Mouse (Mus musculus): Measurements from ENCODE around the gene Col4a2. TPM values are rescaled to one million over a fixed set of nuclear protein-coding genes. Genes with fewer than 3 reads are reported as not detected.

The Col4a2 gene
- total RNA-seq, 4 experiments from 2014 or later: 17.8 to 38.4 (median 26.0) TPM

DNA sequence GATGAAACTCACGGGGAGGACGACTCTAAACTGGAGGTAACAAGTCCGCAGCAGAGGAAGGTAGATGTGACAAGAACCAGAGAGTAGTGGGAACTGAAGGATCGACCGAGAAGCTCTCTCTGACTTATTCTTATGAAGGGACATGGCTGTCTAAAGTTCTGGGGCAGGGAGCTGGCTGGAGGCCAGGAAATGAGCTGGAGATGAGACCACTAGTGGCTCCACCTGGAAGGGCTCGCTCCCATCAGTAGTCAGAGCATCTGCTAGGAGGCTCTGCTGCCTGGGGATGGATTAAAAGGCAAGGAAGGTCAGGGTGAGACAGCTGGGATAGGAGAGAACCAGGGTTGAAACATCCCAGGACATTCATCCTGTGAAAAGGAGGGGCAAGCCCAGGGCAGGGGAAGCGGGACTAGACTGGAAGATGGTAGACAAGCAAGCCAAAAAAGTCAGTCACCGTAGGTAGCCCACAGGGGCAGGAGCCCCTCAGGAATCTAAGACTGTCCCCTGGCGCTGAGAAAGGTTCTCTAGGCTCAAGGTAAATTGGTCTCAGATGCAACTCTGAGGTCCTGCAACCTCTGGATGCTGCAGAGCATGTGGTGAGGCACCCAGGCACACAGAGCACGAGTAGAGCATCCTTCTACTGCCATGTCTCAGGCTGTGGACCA is 16.2 kb upstream of the Col4a2 start:
- DNase-seq (ENCODE audit: low spot score in 2 of 2): no peak

DNA sequence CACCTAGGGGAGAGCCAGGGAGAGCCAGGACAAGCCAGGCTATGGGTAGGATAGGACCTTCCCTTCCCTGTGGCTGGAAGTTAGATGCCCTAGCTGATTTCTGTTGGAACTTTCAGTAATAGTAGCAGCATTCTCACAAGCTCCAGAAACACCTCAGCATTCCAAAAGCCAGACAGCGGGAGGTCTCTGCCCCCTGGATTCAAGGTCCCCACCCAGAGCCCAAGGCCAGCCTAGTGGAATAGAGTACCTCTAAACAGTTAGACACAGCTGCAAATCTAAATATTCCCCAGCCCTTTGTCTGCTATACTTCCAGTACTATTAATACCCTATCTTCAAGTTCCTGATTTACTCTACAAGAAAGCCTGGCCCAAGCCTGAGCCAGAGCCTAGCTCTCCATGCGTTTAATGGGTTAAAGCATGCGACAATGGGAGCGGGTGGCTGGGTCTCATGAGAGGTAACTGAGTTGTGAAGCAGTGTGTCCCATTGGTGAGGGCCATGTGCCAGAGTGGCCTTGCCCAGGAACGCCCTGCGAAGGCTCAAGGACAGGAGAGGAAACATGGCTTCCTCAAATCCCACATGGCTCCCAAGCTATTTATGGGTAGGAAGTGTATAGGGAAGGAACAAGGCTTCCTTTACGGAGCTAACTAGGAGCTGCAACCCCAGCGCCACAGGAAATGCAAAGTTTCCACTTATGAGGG is 15.3 kb upstream of the Col4a2 start:
- no peak for DNase-seq (ENCODE audit: low spot score in 2 of 2)

GRCm38 (mm10) chr8:11298531-11299316 is 13.9 kb upstream of the Col4a2 start:
- DNase-seq (ENCODE audit: low spot score in 2 of 2): no peak

DNA sequence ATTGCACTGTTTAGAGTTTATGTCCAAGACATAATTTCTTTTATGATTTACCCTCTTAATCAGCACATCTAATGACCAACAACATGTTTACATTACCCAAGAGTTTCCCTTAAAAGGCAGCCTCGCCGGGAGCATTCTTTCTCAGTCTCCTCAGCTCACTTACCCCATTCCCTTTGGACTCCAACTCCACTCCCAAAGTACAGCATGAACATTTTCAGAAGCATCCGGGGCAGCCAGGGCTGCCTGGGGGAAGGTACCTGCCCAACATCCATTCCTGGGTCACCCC is 13.3 kb upstream of the Col4a2 start:
- no peak for DNase-seq (ENCODE audit: low spot score in 2 of 2)

DNA sequence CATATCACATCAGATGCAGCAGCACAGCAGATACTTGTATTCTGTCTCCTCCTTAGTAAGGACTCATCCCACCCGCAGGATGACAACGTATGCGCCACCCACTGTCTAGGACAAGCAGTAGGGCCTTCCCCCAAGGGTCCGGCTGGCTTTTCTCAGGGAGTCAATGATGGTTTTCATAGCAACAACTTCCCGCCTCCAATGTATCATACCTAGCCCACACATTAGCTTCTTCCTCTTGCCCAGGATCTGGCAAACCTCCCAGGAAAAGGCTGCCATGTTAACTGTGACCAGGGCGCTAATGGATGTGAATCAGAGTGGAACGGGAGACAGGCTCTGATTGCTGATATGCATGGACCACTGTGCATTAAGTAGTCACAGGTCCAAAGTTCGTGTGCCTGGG is 12.2 kb upstream of the Col4a2 start:
- DNase-seq (ENCODE audit: low spot score in 2 of 2): no peak

- no peak for DNase-seq (ENCODE audit: low spot score in 2 of 2)
These were observed 8.5 kb upstream of the Col4a2 start for GRCm38 (mm10) chr8:11304027-11304601.

DNA sequence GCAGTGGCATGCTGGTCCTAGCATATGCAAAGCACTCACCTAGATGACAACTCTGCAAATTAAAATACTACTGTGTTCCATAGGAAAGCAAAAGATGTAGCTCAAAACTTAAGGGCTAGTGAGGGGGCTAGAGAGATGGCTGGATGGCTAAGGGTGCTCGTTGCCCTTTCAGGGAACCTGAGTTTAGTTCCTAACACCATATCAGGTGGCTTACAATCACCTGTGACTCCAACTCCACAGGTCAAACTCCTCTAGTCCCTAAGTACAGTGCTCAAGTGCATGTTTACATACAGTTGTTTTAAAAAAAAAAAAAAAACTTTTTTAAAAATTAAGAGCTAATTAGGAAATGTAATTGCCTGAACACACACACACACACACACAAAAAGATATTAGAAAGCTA is 7.1 kb upstream of the Col4a2 start:
- DNase-seq (ENCODE audit: low spot score in 2 of 2): no peak

GRCm38 (mm10) chr8:11307451-11307850 is 5.2 kb upstream of the Col4a2 start:
- no peak for DNase-seq (ENCODE audit: low spot score in 2 of 2)

DNA sequence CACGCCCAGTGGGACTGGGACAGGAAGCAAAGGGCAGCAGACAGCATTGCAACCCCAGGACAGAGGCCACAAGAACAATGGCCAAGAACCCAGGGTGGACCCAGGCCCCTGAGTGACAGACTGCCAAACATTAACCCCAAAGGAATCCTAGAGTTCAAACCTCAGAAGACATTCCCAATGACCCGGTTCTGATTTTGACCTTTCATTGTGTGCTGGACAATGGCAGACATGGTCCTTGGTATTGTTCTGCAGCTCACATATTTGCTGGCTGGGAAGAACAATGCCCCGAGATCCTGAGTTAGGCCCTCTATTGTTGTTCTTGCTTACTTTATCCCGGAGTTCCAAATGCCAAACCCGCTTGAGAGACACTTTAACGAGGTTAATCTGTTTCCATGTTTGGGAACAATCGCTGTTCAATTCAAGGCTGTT is 4.0 kb upstream of the Col4a2 start:
- no peak for DNase-seq (ENCODE audit: low spot score in 2 of 2)

GRCm38 (mm10) chr8:11309226-11309625 is 3.4 kb upstream of the Col4a2 start:
- DNase-seq (ENCODE audit: low spot score in 2 of 2): no peak

DNA sequence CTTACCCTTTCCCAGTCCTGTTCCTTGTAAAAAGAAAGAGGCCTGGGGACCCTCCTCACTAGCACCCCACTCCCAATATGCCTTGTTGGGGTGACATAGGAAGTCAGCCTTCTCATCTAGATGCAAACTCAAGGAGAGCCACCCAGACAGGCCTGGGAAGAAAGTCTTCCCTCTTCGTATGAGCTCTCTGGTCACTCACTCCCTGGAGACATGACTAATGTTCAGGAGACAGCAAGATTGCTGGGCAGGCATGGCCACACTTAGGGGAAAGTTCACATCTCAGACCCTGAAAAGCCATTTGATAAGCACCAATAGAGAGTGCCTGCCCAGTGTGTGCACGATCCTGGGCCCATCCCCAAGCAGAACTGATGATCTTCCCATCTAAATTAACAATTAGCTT is 2.6 kb upstream of the Col4a2 start:
- no peak for DNase-seq (ENCODE audit: low spot score in 2 of 2)

DNA sequence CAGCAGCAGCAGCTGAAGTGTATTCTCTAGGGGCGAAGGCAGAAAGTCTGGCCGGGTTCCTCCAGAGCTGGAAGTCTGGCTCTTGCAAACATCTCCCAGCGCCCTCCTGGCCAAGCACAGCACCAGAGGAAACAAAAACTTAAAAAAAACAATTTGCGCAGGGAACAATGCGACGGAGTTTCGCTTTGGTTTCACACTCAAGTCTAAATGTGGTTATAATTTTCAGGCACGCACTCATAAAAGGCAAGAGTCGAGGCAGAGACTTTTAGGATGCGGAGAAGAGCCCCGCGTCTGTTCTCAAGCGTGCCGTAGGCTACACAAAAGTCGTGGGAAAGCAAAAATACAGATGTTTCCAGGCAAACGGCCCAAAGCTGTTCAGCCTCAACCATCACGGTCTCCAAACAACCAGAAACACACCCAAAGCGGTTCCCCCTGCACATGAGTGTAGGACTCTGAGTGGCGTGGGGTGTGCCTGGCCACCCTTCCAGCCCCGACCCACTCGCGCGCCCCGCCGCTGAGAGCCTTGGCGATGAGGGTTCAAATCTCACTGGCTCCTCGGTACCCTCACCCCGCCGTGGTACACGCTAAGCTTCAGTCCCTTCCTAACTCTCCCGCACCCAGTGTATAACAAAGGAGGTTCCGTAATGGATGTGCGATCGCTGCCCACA is 790 bp upstream of the Col4a2 start:
- DNase-seq (ENCODE audit: low spot score in 2 of 2): peak; percentile 36 to 64

- no peak for DNase-seq (ENCODE audit: low spot score in 2 of 2)
These were observed 839 bp downstream of the Col4a2 start for GRCm38 (mm10) chr8:11313176-11314111.

- DNase-seq (ENCODE audit: low spot score in 2 of 2): no peak
These were observed 2.0 kb downstream of the Col4a2 start for GRCm38 (mm10) chr8:11314613-11315012.

DNA sequence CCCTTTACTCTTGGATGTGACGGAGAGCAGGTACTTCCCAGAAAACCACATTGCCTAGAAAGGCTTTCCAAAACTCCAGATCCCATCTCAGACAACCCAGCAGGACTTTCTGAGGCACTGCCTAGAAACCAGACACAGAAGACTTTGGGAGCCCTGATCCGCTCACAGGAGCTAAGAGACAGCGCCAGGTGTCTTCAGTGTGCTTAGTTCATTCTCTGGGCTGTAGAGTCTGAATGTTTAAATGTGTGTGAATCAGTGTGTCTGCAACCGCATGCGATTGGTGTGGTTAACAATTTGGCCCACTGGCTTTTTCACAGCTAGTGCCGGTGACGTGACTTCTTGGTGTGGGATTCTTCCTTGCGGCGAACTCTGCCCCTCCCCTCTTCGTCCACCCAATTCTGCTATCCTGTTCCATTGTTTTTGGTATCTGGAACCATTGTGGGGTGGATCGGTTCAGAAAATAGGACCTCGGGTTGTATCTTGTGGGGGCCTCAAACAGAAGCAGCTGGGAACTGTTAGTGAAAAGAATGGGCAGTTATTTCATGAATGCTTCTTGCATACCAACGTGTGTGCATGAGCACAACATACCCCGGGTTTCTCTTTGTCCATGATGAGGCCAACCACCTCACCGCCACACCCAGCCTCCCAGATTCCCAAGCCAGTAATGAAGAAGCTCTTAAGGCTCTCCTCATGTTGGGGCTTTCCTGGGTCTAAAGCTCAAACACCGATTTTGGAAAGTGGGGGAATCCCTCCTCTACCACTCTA is 2.8 kb downstream of the Col4a2 start:
- DNase-seq (ENCODE audit: low spot score in 2 of 2): no peak

GRCm38 (mm10) chr8:11316118-11316517 is 3.5 kb downstream of the Col4a2 start:
- no peak for DNase-seq (ENCODE audit: low spot score in 2 of 2)

DNA sequence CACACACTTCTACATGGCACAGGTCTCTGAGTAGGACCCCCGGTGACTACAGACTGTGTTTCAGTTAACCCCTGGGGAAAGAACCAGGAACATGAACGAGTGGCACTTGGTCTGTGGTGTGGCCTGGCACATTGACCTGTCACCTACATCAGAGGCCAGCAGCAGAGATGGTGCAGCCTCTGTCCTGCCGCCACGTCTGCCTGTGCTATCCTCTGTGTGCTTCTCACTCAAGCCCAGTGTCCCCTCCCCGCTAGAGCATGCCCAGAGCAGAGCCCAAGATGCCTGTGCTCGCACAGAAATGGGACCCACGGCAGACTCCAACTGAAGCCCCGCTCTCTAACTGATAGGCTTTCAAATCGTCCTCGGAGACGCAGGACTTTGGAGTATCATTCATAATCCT is 6.8 kb downstream of the Col4a2 start:
- DNase-seq (ENCODE audit: low spot score in 2 of 2): no peak

DNA sequence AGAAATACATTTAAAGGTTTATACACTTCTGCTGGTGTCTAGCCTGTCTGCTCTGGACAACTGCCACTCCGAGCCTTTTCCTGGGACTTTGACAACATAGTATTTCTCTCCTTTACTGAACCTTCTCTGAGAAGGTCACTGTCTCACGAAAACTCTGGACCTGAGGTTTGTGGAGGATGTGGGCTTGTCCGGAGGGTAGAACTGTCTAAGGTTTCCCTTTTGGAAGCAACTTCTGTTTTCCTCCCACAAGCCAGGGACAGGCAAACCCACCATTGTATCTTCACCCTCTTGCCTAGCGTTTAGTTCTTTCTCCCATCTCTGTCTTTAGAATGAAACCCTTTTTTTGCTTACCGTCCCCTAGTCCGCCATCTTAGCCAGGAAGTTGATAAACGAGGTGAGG is 9.2 kb downstream of the Col4a2 start:
- no peak for DNase-seq (ENCODE audit: low spot score in 2 of 2)

DNA sequence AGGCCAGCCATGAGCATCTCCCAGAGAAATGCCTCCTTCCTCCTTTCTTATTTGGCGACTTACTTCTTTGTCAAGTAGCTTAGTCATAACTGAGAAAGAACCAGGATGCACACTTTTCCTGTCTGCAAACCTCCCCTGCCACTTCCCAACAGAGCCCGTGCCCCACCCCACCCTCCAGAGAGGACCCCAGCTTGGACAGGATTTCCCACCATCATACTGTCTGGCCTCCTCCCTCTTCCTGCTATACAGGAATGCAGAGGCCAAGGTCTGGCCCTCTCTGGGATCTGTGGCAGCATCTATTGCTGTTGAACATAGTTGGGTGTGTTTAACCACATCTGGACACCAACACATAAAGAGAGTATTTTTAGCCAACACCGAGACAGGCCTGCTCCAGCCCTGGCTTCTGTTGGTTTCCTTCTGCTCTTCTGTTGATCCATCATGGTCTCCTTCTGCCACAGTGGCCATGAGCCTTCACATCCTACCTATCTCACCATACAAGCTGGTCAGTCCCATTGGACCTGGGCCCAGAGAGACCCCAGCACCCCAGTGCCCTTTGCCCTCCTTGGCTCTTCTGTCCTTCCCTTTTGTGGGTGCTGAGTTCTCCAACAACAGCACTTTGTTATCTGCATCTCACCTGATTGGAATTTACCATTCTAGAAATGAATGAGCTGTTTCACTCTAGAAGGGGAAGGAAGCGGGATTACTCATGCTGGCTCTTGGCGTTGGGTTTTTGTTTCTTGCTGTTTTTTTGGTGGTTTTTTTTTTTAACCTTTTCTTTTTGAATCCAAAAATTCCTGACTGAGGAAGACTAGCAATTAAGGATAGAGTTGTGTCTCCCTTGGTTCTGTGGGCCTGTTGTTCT is 10.3 kb downstream of the Col4a2 start:
- no peak for DNase-seq (ENCODE audit: low spot score in 2 of 2)

Measured in gastrocnemius, adult 8-10 months (tissue).